Mouse (Mus musculus) bone marrow, adult 2 months (tissue): Measurements from ENCODE around the gene Prkd1.

ENCODE experiments used
- CTCF ChIP-seq: fragments of 200-500 bp; IDR thresholded peaks from 2 replicates; pipeline ENCODE4 v1.5.1; 2011; ENCODE audit warnings: low read length, control low read depth; ENCODE audit not compliant: control insufficient read depth, insufficient read depth
- POLR2A ChIP-seq: fragments of 200-500 bp; IDR thresholded peaks from 2 replicates; pipeline ENCODE4 v1.6.1; 2011; ENCODE audit warnings: low read depth, mild to moderate bottlenecking, control low read depth, low read length, borderline replicate concordance; ENCODE audit not compliant: control insufficient read depth

GRCm38 (mm10) chr12:50560536-50560935 lies 88.4 kb downstream of the Prkd1 start:
- TF ChIP-seq POLR2A (no peak), CTCF (no peak)
